Mouse (Mus musculus): Measurements from ENCODE around the gene Olfr31. TPM values are rescaled to one million over a fixed set of nuclear protein-coding genes. Genes with fewer than 3 reads are reported as not detected.

The Olfr31 gene
- total RNA-seq (2021) = not detected
- long read RNA-seq, experiment 1 = 0 reads
- long read RNA-seq, experiment 2 = 0 reads

GRCm38 (mm10) chr14:14322528-14322927, at the start of gene Olfr31:
TSS of gene Olfr31 (plus strand) at chr14:14322828.
- DNase-seq = no peak

GRCm38 (mm10) chr14:14294426-14294825, 28.2 kb upstream of the Olfr31 start:
- DNase-seq = peak; percentile 12 to 18

GRCm38 (mm10) chr14:14308938-14309337, 13.7 kb upstream of the Olfr31 start:
- DNase-seq = no peak

GRCm38 (mm10) chr14:14309416-14309815, 13.2 kb upstream of the Olfr31 start:
- no peak for DNase-seq

GRCm38 (mm10) chr14:14345113-14345871, 22.7 kb downstream of the Olfr31 start:
- DNase-seq = peak; percentile 92 to 95

GRCm38 (mm10) chr14:14345948-14346812, 23.6 kb downstream of the Olfr31 start, which contains the start of gene Il3ra:
TSS of gene Il3ra (plus strand) at chr14:14346275.
- peak; percentile 78 to 80 for DNase-seq

GRCm38 (mm10) chr14:14346813-14347100, 24.1 kb downstream of the Olfr31 start:
- no peak for DNase-seq

GRCm38 (mm10) chr14:14347151-14347835, 24.7 kb downstream of the Olfr31 start:
- no peak for DNase-seq

GRCm38 (mm10) chr14:14347836-14348621, 25.4 kb downstream of the Olfr31 start:
- peak in 1 of 2 experiments; percentile 15 for DNase-seq

- DNase-seq = peak in 1 of 2 experiments; percentile 12
Observed at GRCm38 (mm10) chr14:14348674-14349401, 26.2 kb downstream of the Olfr31 start.

- peak in 1 of 2 experiments; percentile 3 for DNase-seq
Observed at GRCm38 (mm10) chr14:14349485-14350262, 27.0 kb downstream of the Olfr31 start.

- DNase-seq = no peak
Observed at GRCm38 (mm10) chr14:14350263-14351147, 27.9 kb downstream of the Olfr31 start.

GRCm38 (mm10) chr14:14351148-14351455, 28.5 kb downstream of the Olfr31 start:
- DNase-seq = no peak

- no peak for DNase-seq
Observed at GRCm38 (mm10) chr14:14351721-14352590, 29.3 kb downstream of the Olfr31 start.

- no peak for DNase-seq
Observed at GRCm38 (mm10) chr14:14352606-14353005, 30.0 kb downstream of the Olfr31 start.

- no peak for DNase-seq
Observed at GRCm38 (mm10) chr14:14353081-14353732, 30.6 kb downstream of the Olfr31 start.

- DNase-seq = no peak
Observed at GRCm38 (mm10) chr14:14353740-14354510, 31.3 kb downstream of the Olfr31 start.

Measured in heart, adult 18-20 months (tissue).